Mouse (Mus musculus) lung, postnatal 0 days (tissue): ENCODE measurements around the gene Wrnip1.

Source experiments
- CTCF ChIP-seq: IDR thresholded peaks from 2 replicates; pipeline ENCODE4 v1.5.1; 2016; ENCODE audit warnings: antibody characterized with exemption, mild to moderate bottlenecking
- EP300 ChIP-seq: IDR thresholded peaks from 2 replicates; pipeline ENCODE4 v1.6.1; 2016; ENCODE audit warnings: antibody characterized with exemption, mild to moderate bottlenecking, control low read depth

DNA sequence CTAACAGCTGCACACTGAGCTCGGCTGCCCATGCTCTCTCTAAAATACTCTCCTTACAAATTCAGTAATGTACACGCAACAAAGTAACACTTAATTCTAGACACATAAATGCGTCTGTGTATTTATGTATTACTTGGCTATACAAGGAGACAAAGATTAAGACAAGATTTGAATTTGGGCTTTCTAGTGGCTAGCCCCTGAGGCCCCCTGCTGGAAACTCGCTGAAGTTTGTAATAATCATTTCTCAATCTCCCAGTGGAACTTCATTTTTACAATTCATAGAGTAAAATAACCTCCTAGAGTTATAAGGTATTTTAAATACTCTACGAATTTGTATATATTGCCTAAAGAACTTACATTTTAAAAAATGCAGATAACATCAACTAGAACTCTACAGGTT is 18.8 kb upstream of the Wrnip1 start:
- peak; percentile 52 for TF ChIP-seq CTCF
- TF ChIP-seq EP300: no peak
